Mouse (Mus musculus) stomach, embryonic 14.5 days (tissue): Measurements from ENCODE around the gene Acly. TPM values are rescaled to one million over a fixed set of nuclear protein-coding genes. Genes with fewer than 3 reads are reported as not detected.

Experiments
- ATAC-seq: fragments of 200-750 bp; cut with Nextera tagmentation; 2 replicates; pipeline ENCODE4 v1.8.0; 2017; ENCODE audit warnings: low read depth, moderate TSS enrichment; ENCODE audit not compliant: insufficient number of reproducible peaks, insufficient read depth, low FRiP score
- H3K27ac ChIP-seq: fragments of 300-500 bp; sonication (generic); 2 replicates; pipeline ENCODE4 v1.5.1; 2014; ENCODE audit warnings: mild to moderate bottlenecking, low read length, moderate library complexity, mixed read lengths
- H3K27me3 ChIP-seq: fragments of 300-500 bp; sonication (generic); 2 replicates; pipeline ENCODE4 v1.6.1; 2014; ENCODE audit warnings: low read length, control low read depth, mixed read lengths; ENCODE audit not compliant: control insufficient read depth, insufficient read depth
- H3K36me3 ChIP-seq: fragments of 300-500 bp; sonication (generic); 2 replicates; pipeline ENCODE4 v1.6.1; 2014; ENCODE audit warnings: mild to moderate bottlenecking, control low read depth, low read length, moderate library complexity, mixed read lengths; ENCODE audit not compliant: control insufficient read depth, insufficient read depth
- H3K4me1 ChIP-seq: fragments of 300-500 bp; sonication (generic); 2 replicates; pipeline ENCODE4 v1.6.1; 2014; ENCODE audit warnings: low read length, control low read depth, mixed read lengths; ENCODE audit not compliant: control insufficient read depth, insufficient read depth
- H3K4me2 ChIP-seq: fragments of 300-500 bp; sonication (generic); replicated peaks from 2 replicates; pipeline ENCODE4 v1.6.1; 2014; ENCODE audit warnings: low read depth, low read length, control low read depth
- H3K4me3 ChIP-seq: fragments of 300-500 bp; sonication (generic); 2 replicates; pipeline ENCODE4 v1.5.1; 2014; ENCODE audit warnings: low read depth, low read length, control low read depth
- H3K9ac ChIP-seq: fragments of 300-500 bp; sonication (generic); replicated peaks from 2 replicates; pipeline ENCODE4 v1.6.1; 2014; ENCODE audit warnings: low read depth, mild to moderate bottlenecking, control low read depth, low read length, moderate library complexity, mixed read lengths
- H3K9me3 ChIP-seq: fragments of 300-500 bp; sonication (generic); 2 replicates; pipeline ENCODE4 v1.6.1; 2016; ENCODE audit warnings: low read depth, low read length, control low read depth; ENCODE audit not compliant: control insufficient read depth
- WGBS: fragments of 180-500 bp; shearing (Covaris S2); extraction: QIAGEN DNeasy Blood & Tissue Kit; methylation state at CpG from one replicate; pipeline ENCODE4 v1.1.7; 2014; 5-methylcytosine and 5-hydroxymethylcytosine counted together
- polyA plus RNA-seq: library from polyadenylated mRNA; unstranded; fragments of >200 nt; fragmentation: Nextera tagmentation; extraction: Ambion mirVana; gene quantifications from 2 replicates; pipeline ENCODE4 v1.2.1, GENCODE M21; 2014

Acly gene
- polyA plus RNA-seq, 1 experiment from 2014 or later = 161 TPM

GRCm38 (mm10) chr11:100555583-100555982 lies 27.8 kb upstream of the Acly start:
- ATAC-seq = peak; percentile 48; the same call in 1 of the 2 replicates
- no peaks in the 10 kb centered on the region for H3K27me3 ChIP-seq
- no peak overlapping the region for H3K9ac ChIP-seq
- H3K4me1 ChIP-seq = no peaks in the 10 kb centered on the region
- no peak overlapping the region for H3K27ac ChIP-seq
- H3K9me3 ChIP-seq = no peaks in the 10 kb centered on the region
- no peak overlapping the region for H3K4me3 ChIP-seq
- H3K4me2 ChIP-seq = peak overlapping the region; percentile 21; the same call in 1 of the 2 replicates
- no peaks in the 10 kb centered on the region for H3K36me3 ChIP-seq
- whole genome bisulfite sequencing = 31% methylated on average over 11 of the region's 11 CpGs

- no peak for ATAC-seq
- no peak overlapping the region for H3K9ac ChIP-seq
- no peaks in the 10 kb centered on the region for H3K9me3 ChIP-seq
- no peaks in the 10 kb centered on the region for H3K4me1 ChIP-seq
- H3K27ac ChIP-seq = no peak overlapping the region
- H3K27me3 ChIP-seq = no peaks in the 10 kb centered on the region
- no peak overlapping the region for H3K4me3 ChIP-seq
- H3K4me2 ChIP-seq = no peak overlapping the region
- no peaks in the 10 kb centered on the region for H3K36me3 ChIP-seq
- 84% methylated on average over 4 of the region's 4 CpGs for WGBS
Measured at GRCm38 (mm10) chr11:100552842-100553241, 25.0 kb upstream of the Acly start.

- H3K4me2 ChIP-seq = no peak overlapping the region
- no peaks in the 10 kb centered on the region for H3K36me3 ChIP-seq
- H3K9ac ChIP-seq = no peak overlapping the region
- no peak overlapping the region for H3K27ac ChIP-seq
- no peaks in the 10 kb centered on the region for H3K27me3 ChIP-seq
- 61% methylated on average over 6 of the region's 6 CpGs for WGBS
- H3K4me3 ChIP-seq = no peak overlapping the region
- H3K4me1 ChIP-seq = peaks cover 4% of the 10 kb centered on the region; the same call in 1 of the 2 replicates
- H3K9me3 ChIP-seq = no peaks in the 10 kb centered on the region
- no peak for ATAC-seq
Measured at GRCm38 (mm10) chr11:100550101-100550500, 22.3 kb upstream of the Acly start.

GRCm38 (mm10) chr11:100549466-100549865 lies 21.7 kb upstream of the Acly start:
- no peak overlapping the region for H3K4me2 ChIP-seq
- no peak overlapping the region for H3K9ac ChIP-seq
- H3K27ac ChIP-seq = no peak overlapping the region
- H3K9me3 ChIP-seq = no peaks in the 10 kb centered on the region
- WGBS = 70% methylated on average over 8 of the region's 8 CpGs
- H3K27me3 ChIP-seq = no peaks in the 10 kb centered on the region
- H3K4me3 ChIP-seq = no peak overlapping the region
- ATAC-seq = no peak
- peaks cover 4% of the 10 kb centered on the region; the same call in 1 of the 2 replicates for H3K4me1 ChIP-seq
- no peaks in the 10 kb centered on the region for H3K36me3 ChIP-seq

GRCm38 (mm10) chr11:100548141-100548540 lies 20.3 kb upstream of the Acly start:
- 77% methylated on average over 6 of the region's 6 CpGs for WGBS
- Histone ChIP-seq H3K9me3 (no peaks in the 10 kb centered on the region), H3K9ac (no peak overlapping the region), H3K27me3 (no peaks in the 10 kb centered on the region), H3K36me3 (no peaks in the 10 kb centered on the region), H3K4me3 (no peak overlapping the region), H3K4me2 (no peak overlapping the region), H3K27ac (no peak overlapping the region), H3K4me1 (peaks cover 4% of the 10 kb centered on the region; the same call in 1 of the 2 replicates)
- ATAC-seq = no peak

- 88% methylated on average over 6 of the region's 6 CpGs for WGBS
- Histone ChIP-seq H3K36me3 (no peaks in the 10 kb centered on the region), H3K9me3 (no peaks in the 10 kb centered on the region), H3K27me3 (no peaks in the 10 kb centered on the region), H3K27ac (no peak overlapping the region), H3K4me2 (no peak overlapping the region), H3K4me1 (peaks cover 4% of the 10 kb centered on the region; the same call in 1 of the 2 replicates), H3K9ac (no peak overlapping the region), H3K4me3 (no peak overlapping the region)
- ATAC-seq = no peak
Measured at GRCm38 (mm10) chr11:100546955-100547354, 19.2 kb upstream of the Acly start.

GRCm38 (mm10) chr11:100545746-100546085 lies 17.9 kb upstream of the Acly start:
- 0 out of 2 replicates have a peak, but pooled peaks have one; percentile 10 for ATAC-seq
- Histone ChIP-seq H3K27me3 (no peaks in the 10 kb centered on the region), H3K4me2 (peak overlapping the region; percentile 62), H3K27ac (no peak overlapping the region), H3K9me3 (no peaks in the 10 kb centered on the region), H3K36me3 (no peaks in the 10 kb centered on the region), H3K4me1 (peaks cover 4% of the 10 kb centered on the region; the same call in 1 of the 2 replicates), H3K4me3 (peak overlapping the region; percentile 31), H3K9ac (no peak overlapping the region)
- WGBS = 26% methylated on average over 7 of the region's 7 CpGs

GRCm38 (mm10) chr11:100544832-100545745 lies 17.3 kb upstream of the Acly start, which contains the start of gene Ttc25:
Gene Ttc25, plus strand, starts transcription at chr11:100545607.
- Histone ChIP-seq H3K27ac (no peak within 1 kb of the TSS), H3K9me3 (no peaks in the 10 kb centered on the region), H3K9ac (peak within 1 kb of the TSS; percentile 15; the same call in 1 of the 2 replicates), H3K4me1 (peaks cover 4% of the 10 kb centered on the region; the same call in 1 of the 2 replicates), H3K27me3 (no peaks in the 10 kb centered on the region), H3K4me2 (peak within 1 kb of the TSS; percentile 62), H3K4me3 (peak within 1 kb of the TSS; percentile 31), H3K36me3 (no peaks in the 10 kb centered on the region)
- 5% methylated on average over 28 of the region's 28 CpGs for WGBS
- peak; percentile 96 for ATAC-seq
